Mouse (Mus musculus): Measurements from ENCODE around the gene Trim8.

- TF ChIP-seq CTCF (IDR thresholded peaks at IDR 0.05; ENCODE audit: low read depth, low read length), result no peak
- TF ChIP-seq POLR2A (IDR thresholded peaks at IDR 0.05; ENCODE audit: extremely low read depth, insufficient read depth, low read length), result no peak
Measured at GRCm38 (mm10) chr19:46533525-46533924, 32.0 kb downstream of the Trim8 start.
